Mouse (Mus musculus): ENCODE measurements around the gene Gucy1a1.

- no peak for TF ChIP-seq CTCF (IDR thresholded peaks at IDR 0.05; ENCODE audit: insufficient read depth, low read depth, low read length)
- no peak for TF ChIP-seq POLR2A (IDR thresholded peaks at IDR 0.05; ENCODE audit: insufficient read depth, low read depth, low read length)
Measured at GRCm38 (mm10) chr3:82118916-82119315, 26.7 kb downstream of the Gucy1a1 start.

Measured in olfactory bulb, adult 2 months (tissue).